Mouse (Mus musculus): ENCODE data around the gene Fam166b.
A peak's percentile ranks its signal among the peaks of the same experiment; 100 is the strongest.

Fam166b gene

DNA sequence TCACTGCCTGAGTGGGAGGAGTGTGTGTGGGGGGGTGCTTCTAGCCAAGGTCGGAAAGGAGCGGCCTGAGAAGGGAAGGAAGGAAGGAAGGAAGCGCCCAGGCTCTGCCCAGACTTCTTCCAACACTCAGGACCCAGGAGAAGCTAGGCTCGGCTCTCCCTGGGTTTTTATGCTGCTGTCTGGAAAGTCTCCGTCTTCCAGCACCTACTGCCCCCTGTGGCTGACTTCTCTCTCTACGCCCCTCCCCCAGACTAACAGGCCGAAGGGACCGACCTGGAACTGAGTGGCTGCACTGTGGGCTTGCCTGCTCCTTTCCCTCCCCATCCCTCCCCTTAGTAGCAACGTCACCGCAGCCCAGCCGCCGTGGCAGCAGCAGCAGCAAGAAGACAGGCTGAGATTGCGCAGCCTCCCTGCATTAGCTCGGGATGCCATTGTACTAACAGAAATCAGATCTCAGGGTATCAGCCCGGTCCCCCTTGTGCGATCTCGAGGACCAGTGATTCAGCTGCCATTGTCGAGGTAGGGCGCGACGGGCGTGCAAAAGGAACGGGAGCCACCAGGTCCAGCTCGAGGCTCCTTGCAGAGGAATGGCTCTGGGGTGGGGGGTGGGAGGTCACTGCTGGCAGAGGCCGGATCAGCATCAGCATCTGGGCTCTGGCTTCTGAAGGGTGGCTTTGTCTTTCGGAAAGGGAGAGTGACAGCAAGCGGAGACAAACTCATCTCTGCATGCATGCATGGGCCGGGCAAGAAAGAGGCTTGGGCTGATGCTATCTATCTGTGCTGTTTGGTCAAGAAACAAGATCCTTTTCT, 22.6 kb downstream of the Fam166b start:
- peak; percentile 77 to 84 for DNase-seq (ENCODE audit: low spot score in 2 of 2)

DNA sequence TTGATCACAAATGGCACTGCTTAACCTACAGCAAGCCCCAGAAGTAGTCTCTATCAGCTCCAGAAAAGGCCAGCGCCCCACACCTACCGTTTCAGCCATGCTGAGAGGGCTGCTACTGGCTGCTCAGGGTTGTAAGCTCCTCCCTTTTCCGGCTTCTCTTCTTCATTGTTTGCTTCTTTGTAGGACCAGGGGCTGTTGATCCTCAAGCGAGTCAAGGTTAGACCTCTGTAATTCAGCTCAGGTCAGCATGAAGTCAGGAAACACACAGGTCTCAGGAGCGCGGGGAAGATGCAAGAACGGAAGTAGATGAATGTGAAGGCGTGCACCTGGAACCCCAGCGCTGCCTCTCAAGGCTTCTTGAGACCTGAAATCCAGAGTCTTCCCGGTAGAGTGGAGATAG, 24.2 kb downstream of the Fam166b start:
- DNase-seq (ENCODE audit: low spot score in 2 of 2): no peak

GRCm38 (mm10) chr4:43402212-43402611, 26.7 kb downstream of the Fam166b start:
- DNase-seq (ENCODE audit: low spot score in 2 of 2): no peak

DNA sequence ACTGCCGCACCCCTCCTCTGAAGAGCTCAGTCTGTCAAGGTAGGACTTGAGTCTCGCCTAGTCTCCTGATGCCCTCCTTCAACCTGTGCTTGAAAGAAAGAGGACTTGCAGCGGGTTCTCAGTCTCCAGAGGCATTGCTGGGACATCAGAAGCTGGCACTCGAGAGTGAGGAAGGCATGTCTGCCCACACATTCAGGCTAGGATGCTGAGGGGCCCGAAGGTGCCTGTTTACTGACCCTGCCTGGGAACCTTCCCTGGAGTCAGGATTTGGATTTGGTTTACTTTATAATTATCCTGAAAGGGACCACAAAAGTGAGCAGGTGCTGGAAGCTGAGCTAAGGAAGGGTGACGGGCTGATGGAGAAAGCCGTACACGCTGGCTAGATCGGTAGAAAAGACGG, 27.4 kb downstream of the Fam166b start:
- no peak for DNase-seq (ENCODE audit: low spot score in 2 of 2)

GRCm38 (mm10) chr4:43400976-43401375, 28.0 kb downstream of the Fam166b start:
- peak; percentile 55 to 74 for DNase-seq (ENCODE audit: low spot score in 2 of 2)

GRCm38 (mm10) chr4:43399391-43400131, 29.4 kb downstream of the Fam166b start:
- no peak for DNase-seq (ENCODE audit: low spot score in 2 of 2)

GRCm38 (mm10) chr4:43398829-43399331, 30.1 kb downstream of the Fam166b start:
- no peak for DNase-seq (ENCODE audit: low spot score in 2 of 2)

DNA sequence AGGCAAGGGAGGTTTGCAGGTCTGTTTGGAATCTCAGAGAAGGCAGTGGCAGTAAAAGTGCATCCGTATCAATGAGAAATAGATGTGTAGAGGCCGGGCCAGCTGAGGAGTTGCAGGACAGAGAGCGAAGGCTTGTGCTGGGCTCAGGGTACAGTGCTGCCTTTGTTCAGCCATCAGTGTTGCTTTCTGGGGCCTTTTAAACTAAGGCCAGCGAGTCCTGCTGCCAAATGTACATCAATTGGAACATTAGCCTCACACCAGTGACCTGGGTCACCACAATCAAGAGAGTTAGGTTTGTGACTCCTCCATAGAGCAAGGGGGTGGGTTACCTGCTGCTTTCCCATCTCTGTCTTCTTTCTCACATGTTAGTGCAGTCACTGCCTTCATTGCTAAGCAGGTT, 30.9 kb downstream of the Fam166b start:
- no peak for DNase-seq (ENCODE audit: low spot score in 2 of 2)

DNA sequence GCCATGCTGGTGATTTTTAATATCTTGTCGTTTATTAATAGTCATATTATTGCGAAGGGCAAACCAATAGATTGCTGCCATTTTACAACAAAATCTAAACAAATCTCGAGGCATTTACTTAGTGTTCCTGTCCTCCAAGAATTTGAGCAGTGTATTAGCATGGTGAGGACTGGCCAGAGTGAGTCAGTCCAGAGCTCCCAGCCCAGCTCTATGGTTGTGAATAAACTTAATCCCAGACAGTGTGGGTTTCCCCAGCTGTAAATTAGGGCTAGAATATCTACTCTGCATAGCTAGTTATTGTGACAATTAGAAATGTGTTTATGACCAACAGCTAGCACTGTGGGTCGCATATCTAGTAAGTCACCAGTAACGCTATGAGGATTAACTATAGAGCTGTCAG, 32.6 kb downstream of the Fam166b start:
- DNase-seq (ENCODE audit: low spot score in 2 of 2): no peak

GRCm38 (mm10) chr4:43395836-43396235, 33.1 kb downstream of the Fam166b start:
- no peak for DNase-seq (ENCODE audit: low spot score in 2 of 2)

DNA sequence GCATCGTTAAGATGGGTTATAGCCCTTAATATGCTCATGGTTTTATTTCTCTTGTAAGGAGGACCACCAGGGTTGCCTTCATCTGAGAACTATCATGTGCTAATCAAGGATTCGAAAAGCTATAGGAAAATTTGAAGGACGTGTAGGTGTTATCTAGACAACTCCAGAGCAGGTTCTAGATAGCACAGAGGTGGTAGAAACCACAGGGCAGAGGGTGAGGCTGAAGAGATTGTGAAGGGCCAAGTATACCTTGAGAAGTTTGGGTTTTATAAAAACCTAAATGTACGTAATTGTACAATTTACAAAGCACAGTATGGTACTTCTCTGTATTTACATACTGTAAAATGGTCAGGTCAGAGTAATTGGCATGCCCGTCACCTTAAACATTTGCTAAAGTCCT, 33.8 kb downstream of the Fam166b start:
- no peak for DNase-seq (ENCODE audit: low spot score in 2 of 2)

GRCm38 (mm10) chr4:43394345-43394891, 34.5 kb downstream of the Fam166b start:
- DNase-seq (ENCODE audit: low spot score in 2 of 2): peak in 1 of 2 experiments; percentile 77

DNA sequence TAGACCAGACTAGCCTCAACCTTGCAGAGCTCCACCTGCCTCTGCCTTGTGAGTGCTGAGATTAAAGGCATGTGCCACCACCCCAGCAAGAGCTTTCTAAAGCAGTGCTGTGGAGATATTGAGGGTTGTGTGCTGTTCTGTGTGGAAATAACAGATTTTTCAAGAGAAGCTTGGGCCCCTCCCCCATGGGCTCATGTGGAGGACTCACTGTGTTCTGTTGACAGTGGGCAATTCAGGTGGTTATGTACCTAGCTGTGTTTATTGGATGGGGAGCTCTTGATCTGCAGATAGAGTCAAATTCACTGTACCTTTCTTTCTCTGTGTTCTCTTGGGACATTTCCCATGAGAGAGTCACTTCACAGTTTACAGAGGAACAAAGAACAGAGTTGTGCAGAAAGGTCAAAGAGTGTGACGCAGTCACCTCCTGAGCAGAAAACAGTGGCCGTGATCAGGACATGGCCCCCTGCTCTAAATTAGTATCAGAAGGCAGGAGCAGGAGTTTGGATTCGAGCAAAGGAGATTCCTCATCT, 37.3 kb downstream of the Fam166b start:
- DNase-seq (ENCODE audit: low spot score in 2 of 2): no peak

- no peak for DNase-seq (ENCODE audit: low spot score in 2 of 2)
Measured at GRCm38 (mm10) chr4:43389845-43390440, 39.0 kb downstream of the Fam166b start.

- DNase-seq (ENCODE audit: low spot score in 2 of 2): no peak
Measured at GRCm38 (mm10) chr4:43389390-43389789, 39.5 kb downstream of the Fam166b start.

DNA sequence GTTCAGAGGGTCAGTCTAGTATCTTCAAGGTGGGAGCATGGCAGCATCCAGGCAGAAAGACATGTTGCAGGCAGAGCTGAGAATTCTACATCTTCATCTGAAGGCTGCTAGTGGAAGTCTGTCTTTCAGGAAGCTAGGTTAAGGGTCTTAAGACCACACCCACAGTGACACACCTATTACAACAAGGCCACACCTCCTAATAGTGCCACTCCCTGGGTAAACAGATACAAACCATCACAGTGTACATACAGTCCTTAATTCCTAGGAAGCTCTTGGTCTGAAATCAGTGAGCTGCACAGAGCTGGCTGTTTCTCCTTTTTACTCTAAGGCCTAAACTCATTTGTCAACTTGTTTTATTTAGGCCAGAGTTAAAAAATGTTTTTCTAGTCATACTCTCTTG, 42.0 kb downstream of the Fam166b start:
- no peak for DNase-seq (ENCODE audit: low spot score in 2 of 2)

DNA sequence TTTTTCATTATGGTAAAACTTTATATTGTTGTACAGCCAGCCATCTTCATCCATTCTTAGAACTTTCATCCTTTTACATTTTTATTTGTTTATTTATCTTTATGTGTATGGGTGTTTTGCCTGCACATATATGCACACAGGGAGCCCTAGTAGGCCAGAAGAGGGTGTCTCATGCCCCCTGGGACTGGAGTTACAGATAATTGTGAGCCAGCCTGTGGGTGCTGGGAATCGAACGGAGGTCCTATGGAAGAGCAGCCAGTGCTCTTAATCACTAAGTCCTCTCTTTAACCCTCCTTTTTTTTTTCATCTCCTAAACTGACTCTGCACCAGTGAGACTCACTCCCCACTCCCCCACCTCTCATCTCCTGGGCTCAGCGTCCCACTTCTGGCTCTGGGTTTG, 44.4 kb downstream of the Fam166b start:
- DNase-seq (ENCODE audit: low spot score in 2 of 2): no peak

DNA sequence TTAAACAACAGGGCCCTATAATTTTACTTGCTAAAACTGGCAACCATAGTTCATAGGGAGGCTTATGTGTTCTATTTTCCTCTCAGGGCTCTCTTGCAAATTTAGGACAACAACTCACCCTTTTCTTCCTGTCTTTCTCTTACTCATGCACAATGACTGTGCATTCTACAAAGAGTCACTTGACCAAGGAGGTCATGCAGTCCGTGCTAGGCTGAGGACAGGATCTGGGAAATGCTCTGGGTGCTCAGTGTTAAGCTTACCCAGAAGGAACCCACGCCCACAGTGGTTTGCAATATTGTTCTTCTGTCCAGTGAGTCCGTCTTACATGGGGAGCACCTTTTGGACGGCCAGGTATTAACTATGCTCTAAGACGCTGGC, 44.9 kb downstream of the Fam166b start:
- no peak for DNase-seq (ENCODE audit: low spot score in 2 of 2)

DNA sequence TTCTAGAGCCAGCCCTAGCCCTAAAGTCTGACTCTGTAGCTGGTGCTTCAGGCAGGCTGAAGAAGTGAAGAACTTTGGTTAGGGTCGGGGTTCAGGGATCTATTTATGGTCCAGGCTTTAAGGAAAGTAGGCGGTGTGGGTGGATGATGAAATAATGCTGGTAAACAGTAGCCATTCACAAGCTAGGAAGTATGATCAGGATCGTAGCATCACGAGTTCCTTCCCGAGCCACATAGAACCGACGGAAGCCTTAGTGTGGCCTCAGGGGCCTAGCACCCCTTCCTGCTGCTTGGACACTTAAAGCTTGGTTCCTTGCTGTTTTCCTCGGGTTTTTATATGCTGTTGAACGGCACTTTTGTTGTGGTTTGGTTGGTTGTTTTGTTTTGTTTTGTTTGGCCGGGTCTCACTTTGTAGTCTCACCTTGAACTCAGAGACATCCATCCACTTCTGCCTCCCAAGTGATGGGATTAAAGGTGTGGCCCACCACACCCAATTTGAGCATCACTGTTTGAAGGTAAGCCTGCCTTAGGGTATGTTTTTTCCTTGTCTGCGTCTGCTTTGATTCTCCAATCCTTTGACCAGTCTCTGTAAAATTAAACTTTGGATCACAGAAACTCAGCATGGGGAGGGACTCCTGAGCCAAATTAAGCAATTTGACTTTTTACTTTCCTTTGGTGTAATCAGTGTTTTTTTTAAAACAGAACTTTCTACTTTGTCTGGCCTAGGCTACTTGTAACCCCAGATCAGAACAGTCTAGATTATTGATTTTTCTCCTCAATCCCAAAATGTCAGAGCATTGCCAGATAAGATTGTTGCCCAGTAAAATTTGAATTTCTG, 45.5 kb downstream of the Fam166b start:
- DNase-seq (ENCODE audit: low spot score in 2 of 2): no peak

DNA sequence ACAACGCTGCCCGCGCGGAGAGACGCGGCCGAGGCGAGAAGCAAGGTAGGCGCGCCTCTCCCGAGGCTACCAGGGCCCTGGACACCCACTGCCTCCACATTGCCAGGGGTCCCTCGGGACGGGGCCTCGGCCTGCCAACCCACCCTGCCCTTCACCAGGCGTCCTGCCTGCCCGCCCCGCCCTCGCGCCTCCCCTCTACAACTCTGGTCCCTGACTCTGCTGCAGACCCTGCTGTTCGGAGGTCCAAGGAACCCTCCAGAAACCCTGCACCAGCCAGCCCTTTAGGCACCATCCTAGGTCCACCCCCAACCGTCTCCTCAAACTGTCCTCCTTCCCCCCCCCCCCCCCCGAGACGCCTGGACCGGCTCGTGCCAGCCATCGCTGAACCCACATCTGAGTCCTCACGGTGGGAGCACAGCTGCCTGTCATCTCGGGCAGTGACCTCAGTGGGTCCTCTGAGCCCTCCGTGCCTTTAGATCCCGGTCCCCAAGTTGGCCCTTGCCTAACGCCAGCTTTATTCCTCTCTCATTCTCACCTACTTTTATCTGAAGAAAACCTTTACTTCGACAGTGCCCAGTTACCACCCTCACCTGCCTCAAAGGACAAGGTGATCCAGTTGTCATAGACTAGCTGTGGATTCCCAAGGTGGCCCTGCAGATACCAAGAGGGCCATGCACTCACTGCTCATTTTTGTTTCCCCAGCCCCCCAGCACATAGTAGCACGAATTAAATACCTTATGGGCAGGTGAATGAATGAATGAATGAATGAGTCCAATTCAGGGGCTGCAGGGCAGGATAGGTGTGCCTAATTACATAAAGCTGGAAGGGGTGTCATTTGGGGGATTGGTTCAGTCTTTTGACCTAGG, 46.5 kb downstream of the Fam166b start:
- DNase-seq (ENCODE audit: low spot score in 2 of 2): no peak
